Comparison of ENCODE assay signal across 7 mouse cellular contexts in genomic region chr7:92874116-92874675, GRCm38 (mm10). TPM values are rescaled to one million over a fixed set of nuclear protein-coding genes. Genes with fewer than 3 reads are reported as not detected.
DNase-seq lines count a peak whose midpoint lies in the region; ATAC-seq and TF ChIP-seq lines count a peak whose summit lies in the region.

TSS of gene Ddias (minus strand) at chr7:92874247.
TSS of gene Prcp (plus strand) at chr7:92874470.

- H3K4me3 ChIP-seq in embryonic facial prominence, embryonic 12.5 days = peak within 1 kb of the TSS; percentile 60
- H3K4me3 ChIP-seq in kidney, adult 2 months (ENCODE audit: insufficient read depth, low read depth, low read length) = peak within 1 kb of the TSS; percentile 85
- peak within 1 kb of the TSS; percentile 61 for H3K4me3 ChIP-seq in limb, embryonic 12.5 days (replicated peaks)
- peak within 1 kb of the TSS; percentile 79 for H3K4me3 ChIP-seq in midbrain, embryonic 15.5 days
- H3K4me3 ChIP-seq in spleen, adult 2 months (ENCODE audit: extremely low read depth, insufficient read depth, insufficient read length) = peak within 1 kb of the TSS; percentile 88

- peak within 1 kb of the TSS; percentile 65 for H3K9ac ChIP-seq in embryonic facial prominence, embryonic 12.5 days
- H3K9ac ChIP-seq in limb, embryonic 12.5 days (replicated peaks) = peak within 1 kb of the TSS; percentile 76
- peak within 1 kb of the TSS; percentile 90 for H3K9ac ChIP-seq in midbrain, embryonic 15.5 days

- peak; percentile 93 for DNase-seq in adrenal gland, postnatal 25 days
- DNase-seq in heart, adult 18-20 months = peak; percentile 95 to 98
- DNase-seq in kidney, adult 2 months = peak; percentile 97
- peak; percentile 89 to 90 for DNase-seq in spleen, adult 2 months (ENCODE audit: low read depth in 1 of 2, low spot score in 2 of 2)

- no peaks in the 10 kb centered on the region for H3K27me3 ChIP-seq in embryonic facial prominence, embryonic 12.5 days
- H3K27me3 ChIP-seq in kidney, adult 2 months (replicated peaks; ENCODE audit: control insufficient read depth, insufficient read depth, low read length) = no peaks in the 10 kb centered on the region
- no peaks in the 10 kb centered on the region for H3K27me3 ChIP-seq in limb, embryonic 12.5 days
- no peaks in the 10 kb centered on the region for H3K27me3 ChIP-seq in midbrain, embryonic 15.5 days (replicated peaks)
- no peaks in the 10 kb centered on the region for H3K27me3 ChIP-seq in spleen, adult 2 months (ENCODE audit: control insufficient read depth, insufficient read depth, low read length)

- H3K9me3 ChIP-seq in embryonic facial prominence, embryonic 12.5 days = no peaks in the 10 kb centered on the region
- no peaks in the 10 kb centered on the region for H3K9me3 ChIP-seq in limb, embryonic 12.5 days
- no peaks in the 10 kb centered on the region for H3K9me3 ChIP-seq in midbrain, embryonic 15.5 days

- TF ChIP-seq CTCF in kidney, adult 2 months (conservative IDR thresholded peaks at IDR 0.05; ENCODE audit: insufficient read depth, insufficient read length, low read depth, low read length) = peak; percentile 89
- peak; percentile 93 for TF ChIP-seq CTCF in spleen, adult 2 months (IDR thresholded peaks at IDR 0.05; ENCODE audit: extremely low read depth, insufficient read depth, insufficient read length, insufficient replicate concordance)

- WGBS in embryonic facial prominence, embryonic 12.5 days = under 1% methylated on average over 53 of the region's 53 CpGs
- WGBS in kidney, adult 2 months = under 1% methylated on average over 53 of the region's 53 CpGs
- WGBS in limb, embryonic 12.5 days = under 1% methylated on average over 53 of the region's 53 CpGs
- under 1% methylated on average over 53 of the region's 53 CpGs for WGBS in midbrain, embryonic 15.5 days
- WGBS in spleen, adult 2 months = under 1% methylated on average over 53 of the region's 53 CpGs

- peak; percentile 83 for ATAC-seq in embryonic facial prominence, embryonic 12.5 days (ENCODE audit: insufficient number of reproducible peaks, insufficient read depth, low FRiP score, low TSS enrichment)
- ATAC-seq in limb, embryonic 12.5 days (ENCODE audit: insufficient number of reproducible peaks, insufficient read depth, low FRiP score, low TSS enrichment, low read depth) = peak; percentile 83
- ATAC-seq in midbrain, embryonic 15.5 days (replicated peaks) = peak; percentile 91

- H3K4me1 ChIP-seq in embryonic facial prominence, embryonic 12.5 days = peaks cover 12% of the 10 kb centered on the region
- H3K4me1 ChIP-seq in kidney, adult 2 months (ENCODE audit: control insufficient read depth, insufficient read depth, low read length) = peaks cover 10% of the 10 kb centered on the region; the same call in 1 of the 2 replicates
- H3K4me1 ChIP-seq in limb, embryonic 12.5 days (replicated peaks) = peaks cover 20% of the 10 kb centered on the region
- peaks cover 18% of the 10 kb centered on the region for H3K4me1 ChIP-seq in midbrain, embryonic 15.5 days
- H3K4me1 ChIP-seq in spleen, adult 2 months (ENCODE audit: control insufficient read depth, insufficient read depth, insufficient read length) = peaks cover under 1% of the 10 kb centered on the region

- H3K36me3 ChIP-seq in embryonic facial prominence, embryonic 12.5 days = no peaks in the 10 kb centered on the region
- H3K36me3 ChIP-seq in kidney, adult 2 months (ENCODE audit: control insufficient read depth, insufficient read depth, low read length) = no peaks in the 10 kb centered on the region
- no peaks in the 10 kb centered on the region; the same call in 1 of the 2 replicates for H3K36me3 ChIP-seq in limb, embryonic 12.5 days
- H3K36me3 ChIP-seq in midbrain, embryonic 15.5 days (replicated peaks) = no peaks in the 10 kb centered on the region
- no peaks in the 10 kb centered on the region for H3K36me3 ChIP-seq in spleen, adult 2 months (ENCODE audit: control insufficient read depth, insufficient read depth, low read length)

- peak within 1 kb of the TSS; percentile 98 for H3K27ac ChIP-seq in embryonic facial prominence, embryonic 12.5 days
- peak within 1 kb of the TSS; percentile 88 for H3K27ac ChIP-seq in kidney, adult 2 months (ENCODE audit: insufficient read depth, low read depth, low read length)
- peak within 1 kb of the TSS; percentile 98 for H3K27ac ChIP-seq in limb, embryonic 12.5 days
- H3K27ac ChIP-seq in midbrain, embryonic 15.5 days = peak within 1 kb of the TSS; percentile 99
- peak within 1 kb of the TSS; percentile 99 for H3K27ac ChIP-seq in spleen, adult 2 months (ENCODE audit: insufficient read depth, low read length)

- peak within 1 kb of the TSS; percentile 58 for H3K4me2 ChIP-seq in embryonic facial prominence, embryonic 12.5 days (replicated peaks)
- H3K4me2 ChIP-seq in limb, embryonic 12.5 days = peak within 1 kb of the TSS; percentile 68
- peak within 1 kb of the TSS; percentile 68 for H3K4me2 ChIP-seq in midbrain, embryonic 15.5 days

- no peak for TF ChIP-seq POLR2A in kidney, adult 2 months (IDR thresholded peaks at IDR 0.05; ENCODE audit: low read depth, low read length)
- TF ChIP-seq POLR2A in spleen, adult 2 months (IDR thresholded peaks at IDR 0.05; ENCODE audit: low read depth, low read length) = no peak

RNA-seq across cellular contexts. Expression of gene Ddias, which starts in this region (rescaled TPM):
- total RNA-seq in adrenal gland, postnatal 25 days (2021) = 1.6 and 1.7 TPM in 2 replicates
- polyA plus RNA-seq in embryonic facial prominence, embryonic 12.5 days (2016; fragmentation: Nextera tagmentation; extraction: Ambion mirVana) = 15.4 and 18.5 TPM in 2 replicates
- under 1 TPM; 0.21 to 0.89 TPM for total RNA-seq in heart, adult 18-20 months (2021)
- 0.06 and 0.08 TPM in 2 replicates for polyA plus RNA-seq in kidney, adult 2 months (2012; rRNA removed)
- 18.2 and 18.4 TPM in 2 replicates for polyA plus RNA-seq in limb, embryonic 12.5 days (2016; fragmentation: Nextera tagmentation; extraction: Ambion mirVana)
- polyA plus RNA-seq in midbrain, embryonic 15.5 days (2015; fragmentation: Nextera tagmentation; extraction: Ambion mirVana) = 4.1 and 4.3 TPM in 2 replicates
- polyA plus RNA-seq in spleen, adult 2 months (2012; rRNA removed) = 0.09 and 0.28 TPM in 2 replicates

RNA-seq across cellular contexts. Expression of gene Prcp, which starts in this region (rescaled TPM):
- total RNA-seq in adrenal gland, postnatal 25 days (2021) = 10.6 and 11.1 TPM in 2 replicates
- polyA plus RNA-seq in embryonic facial prominence, embryonic 12.5 days (2016; fragmentation: Nextera tagmentation; extraction: Ambion mirVana) = 26.1 and 26.3 TPM in 2 replicates
- total RNA-seq in heart, adult 18-20 months (2021) = 10 to 100 TPM in 1 of 2 experiments, 1 to 10 TPM in 1; 9.1 to 10.9 TPM
- polyA plus RNA-seq in kidney, adult 2 months (2012; rRNA removed) = 37.2 TPM in 2 replicates
- 22.1 and 23.6 TPM in 2 replicates for polyA plus RNA-seq in limb, embryonic 12.5 days (2016; fragmentation: Nextera tagmentation; extraction: Ambion mirVana)
- 20.2 and 20.5 TPM in 2 replicates for polyA plus RNA-seq in midbrain, embryonic 15.5 days (2015; fragmentation: Nextera tagmentation; extraction: Ambion mirVana)
- polyA plus RNA-seq in spleen, adult 2 months (2012; rRNA removed) = 26.8 and 30.3 TPM in 2 replicates

Comparison
In these comparisons a context has a peak if more than half of its experiments do, and no peak if none do; other contexts are left out.
1. Peak in every context shown above with its lines: DNase-seq, ATAC-seq, H3K4me3 ChIP-seq and H3K27ac ChIP-seq.